Mouse (Mus musculus): ENCODE results near the gene Sccpdh. TPM values are rescaled to one million over a fixed set of nuclear protein-coding genes. Genes with fewer than 3 reads are reported as not detected.
"Not testable (repeated sequence)": the region's sequence is repeated elsewhere in the genome, so short reads cannot be mapped to it uniquely, and the experiment has no call there.

Gene Sccpdh
- total and polyA plus RNA-seq, 3 experiments, result 10.3 to 22.2 (median 18.9) TPM

DNA sequence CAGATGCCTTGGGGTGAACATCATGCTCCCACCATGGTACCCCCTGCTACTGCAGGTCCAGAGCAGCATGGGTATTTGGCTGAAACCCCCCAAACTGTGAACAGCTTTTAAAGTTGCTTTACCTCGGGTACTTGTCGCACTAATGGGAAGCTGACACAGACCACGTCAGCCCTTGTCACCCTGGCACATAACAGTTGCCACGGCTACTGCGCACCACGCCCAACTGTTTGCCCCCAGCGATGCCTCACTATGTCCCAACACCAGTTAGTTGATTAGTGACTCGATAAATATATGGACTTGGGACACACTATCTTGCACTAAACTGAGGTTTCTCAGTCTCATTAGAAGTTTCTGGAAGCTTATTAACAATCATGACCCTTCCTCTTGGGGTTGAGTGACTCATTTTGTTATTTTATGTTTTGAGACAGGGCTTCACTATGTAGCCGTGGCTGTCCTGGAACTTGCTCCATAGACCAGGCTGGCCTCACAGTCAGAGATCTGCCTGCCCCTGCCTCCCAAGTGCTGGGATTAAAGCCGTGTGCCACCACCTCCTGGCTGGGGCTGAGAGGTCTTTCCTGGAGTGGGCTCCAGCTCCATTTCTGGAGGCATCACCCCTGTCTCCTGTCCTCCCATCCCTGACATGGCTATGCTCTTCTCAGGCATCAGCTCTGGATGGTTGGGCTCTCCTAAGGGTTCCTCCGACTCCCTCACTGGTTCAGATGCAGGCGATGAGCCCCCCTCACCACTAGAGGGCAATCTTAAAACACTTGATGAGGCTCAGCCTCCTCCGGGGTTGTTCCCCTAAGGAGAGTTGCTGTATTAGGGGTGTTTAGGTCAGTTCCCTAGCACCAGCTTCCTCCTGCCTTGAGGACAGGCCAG lies 22.7 kb upstream of the Sccpdh start:
- no peaks in the 10 kb centered on the region for H3K79me2 ChIP-seq (replicated peaks; ENCODE audit: control insufficient read depth, extremely low read depth, insufficient read depth, poor library complexity, severe bottlenecking)
- H3K36me3 ChIP-seq (replicated peaks in 1 of 2; ENCODE audit: control insufficient read depth in 1 of 2, insufficient read depth in 1 of 2, low read length in 1 of 2), result no peaks in the 10 kb centered on the region
- DNase-seq (ENCODE audit: extremely low read depth), result peak; percentile 83
- no peaks in the 10 kb centered on the region for H3K9me3 ChIP-seq (replicated peaks; ENCODE audit: low read length)
- H3K9ac ChIP-seq (ENCODE audit: insufficient read depth, low read depth), result no peak overlapping the region; the same call in 1 of the 2 replicates
- H3K27ac ChIP-seq (ENCODE audit: insufficient read depth, low read depth), result no peak overlapping the region
- H3K4me2 ChIP-seq (ENCODE audit: insufficient read depth, low read depth, poor library complexity, severe bottlenecking), result peak overlapping the region; percentile 60
- TF ChIP-seq NELFE (IDR thresholded peaks at IDR 0.05; ENCODE audit: low read depth, low read length) (0 out of 2 replicates have a peak, but pooled peaks have one; percentile 12), CTCF (conservative IDR thresholded peaks at IDR 0.05 in 1 of 2, IDR thresholded peaks at IDR 0.05 in 1 of 2; ENCODE audit: low read depth in 2 of 2, low read length in 2 of 2) (peak; percentile 72 to 87), SMC3 (IDR thresholded peaks at IDR 0.05; ENCODE audit: low read depth, low read length) (peak; percentile 77), RAD21 (IDR thresholded peaks at IDR 0.05; ENCODE audit: low read depth, low read length) (peak; percentile 84), USF2 (conservative IDR thresholded peaks at IDR 0.05; ENCODE audit: low read depth, low read length) (no peak)
- H3K4me3 ChIP-seq (replicated peaks in 1 of 3; ENCODE audit: low read depth in 2 of 3, low read length in 2 of 3, poor library complexity in 1 of 3), result no peak overlapping the region
- peaks cover 3% of the 10 kb centered on the region in 2 experiments; a peak in 2 of 4 replicates for H3K4me1 ChIP-seq (ENCODE audit: control insufficient read depth in 1 of 2, insufficient read depth in 2 of 2)
- dilution Hi-C loops (cut with MboI; ENCODE audit: extremely low pct_ligation_motif_present, extremely low pct_unique_long_range_greater_than_20kb, low sequenced_read_pairs), result no loop called here
- H3K27me3 ChIP-seq (replicated peaks), result no peaks in the 10 kb centered on the region
- in situ Hi-C loops (cut with MboI; ENCODE audit: low pct_ligation_motif_present, low pct_unique_long_range_greater_than_20kb, low sequenced_read_pairs), result loop anchor here (10.0 to 25.0 kb wide), 2 partner anchors 89 to 192 kb away; no protein-coding TSS in a partner anchor

GRCm38 (mm10) chr1:179645980-179646268 lies 22.1 kb upstream of the Sccpdh start:
- H3K9ac ChIP-seq (ENCODE audit: insufficient read depth, low read depth), result no peak overlapping the region; the same call in 1 of the 2 replicates
- no peak for TF ChIP-seq ZC3H11A (IDR thresholded peaks at IDR 0.05; ENCODE audit: low read depth, low read length)
- 0 out of 2 replicates have a peak, but pooled peaks have one; percentile 7 for TF ChIP-seq NELFE (IDR thresholded peaks at IDR 0.05; ENCODE audit: low read depth, low read length)
- no peaks in the 10 kb centered on the region for H3K79me2 ChIP-seq (replicated peaks; ENCODE audit: control insufficient read depth, extremely low read depth, insufficient read depth, poor library complexity, severe bottlenecking)
- H3K36me3 ChIP-seq (replicated peaks in 1 of 2; ENCODE audit: control insufficient read depth in 1 of 2, insufficient read depth in 1 of 2, low read length in 1 of 2), result no peaks in the 10 kb centered on the region
- H3K27ac ChIP-seq (ENCODE audit: insufficient read depth, low read depth), result no peak overlapping the region
- dilution Hi-C loops (cut with MboI; ENCODE audit: extremely low pct_ligation_motif_present, extremely low pct_unique_long_range_greater_than_20kb, low sequenced_read_pairs), result no loop called here
- no peak for DNase-seq (ENCODE audit: extremely low read depth)
- in situ Hi-C loops (cut with MboI; ENCODE audit: low pct_ligation_motif_present, low pct_unique_long_range_greater_than_20kb, low sequenced_read_pairs), result loop anchor here (10.0 to 25.0 kb wide), 2 partner anchors 89 to 191 kb away; no protein-coding TSS in a partner anchor
- no peaks in the 10 kb centered on the region for H3K27me3 ChIP-seq (replicated peaks)
- no peaks in the 10 kb centered on the region for H3K9me3 ChIP-seq (replicated peaks; ENCODE audit: low read length)
- no peak overlapping the region for H3K4me3 ChIP-seq (replicated peaks in 1 of 3; ENCODE audit: low read depth in 2 of 3, low read length in 2 of 3, poor library complexity in 1 of 3)
- H3K4me2 ChIP-seq (ENCODE audit: insufficient read depth, low read depth, poor library complexity, severe bottlenecking), result peak overlapping the region; percentile 60
- peaks cover 3% of the 10 kb centered on the region in 2 experiments; a peak in 2 of 4 replicates for H3K4me1 ChIP-seq (ENCODE audit: control insufficient read depth in 1 of 2, insufficient read depth in 2 of 2)

DNA sequence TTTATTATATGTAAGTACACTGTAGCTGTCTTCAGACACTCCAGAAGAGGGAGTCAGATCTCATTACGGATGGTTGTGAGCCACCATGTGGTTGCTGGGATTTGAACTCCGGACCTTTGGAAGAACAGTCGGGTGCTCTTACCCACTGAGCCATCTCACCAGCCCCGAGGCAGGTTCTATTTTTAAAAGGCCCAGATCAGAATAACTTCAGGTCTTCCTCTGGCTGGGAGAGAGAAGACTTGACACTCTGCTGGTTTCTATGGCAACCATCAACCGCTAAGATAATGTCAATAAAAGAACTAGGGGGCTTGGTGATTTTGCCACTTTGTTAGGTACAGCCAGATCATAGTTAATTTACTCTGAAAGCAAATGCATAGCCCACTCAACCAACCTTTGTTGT lies 19.3 kb upstream of the Sccpdh start:
- 0 out of 2 replicates have a peak, but pooled peaks have one; percentile 31 for TF ChIP-seq TBP (conservative IDR thresholded peaks at IDR 0.05; ENCODE audit: low read depth, low read length)
- DNase-seq (ENCODE audit: extremely low read depth); H3K27me3 ChIP-seq (replicated peaks); H3K9me3 ChIP-seq (replicated peaks; ENCODE audit: low read length); H3K9ac ChIP-seq (ENCODE audit: insufficient read depth, low read depth); H3K4me2 ChIP-seq (ENCODE audit: insufficient read depth, low read depth, poor library complexity, severe bottlenecking); H3K4me3 ChIP-seq (replicated peaks in 1 of 3; ENCODE audit: low read depth in 2 of 3, low read length in 2 of 3, poor library complexity in 1 of 3); H3K79me2 ChIP-seq (replicated peaks; ENCODE audit: control insufficient read depth, extremely low read depth, insufficient read depth, poor library complexity, severe bottlenecking); H3K36me3 ChIP-seq (replicated peaks in 1 of 2; ENCODE audit: control insufficient read depth in 1 of 2, insufficient read depth in 1 of 2, low read length in 1 of 2); H3K4me1 ChIP-seq (ENCODE audit: control insufficient read depth in 1 of 2, insufficient read depth in 2 of 2); dilution Hi-C loops (cut with MboI; ENCODE audit: extremely low pct_ligation_motif_present, extremely low pct_unique_long_range_greater_than_20kb, low sequenced_read_pairs); H3K27ac ChIP-seq (ENCODE audit: insufficient read depth, low read depth): not testable (repeated sequence)
- in situ Hi-C loops (cut with MboI; ENCODE audit: low pct_ligation_motif_present, low pct_unique_long_range_greater_than_20kb, low sequenced_read_pairs), result loop anchor here (10.0 to 25.0 kb wide), 2 partner anchors 86 to 189 kb away; no protein-coding TSS in a partner anchor

All from CH12.LX (cell line).